Mouse (Mus musculus) olfactory bulb, adult 2 months (tissue): ENCODE results near the gene Trim80.

ENCODE experiments used
- CTCF ChIP-seq: fragments of 200-500 bp; IDR thresholded peaks from 2 replicates; pipeline ENCODE4 v1.5.1; 2012; ENCODE audit warnings: low read depth, mild to moderate bottlenecking, low read length, moderate library complexity; ENCODE audit not compliant: insufficient read depth
- POLR2A ChIP-seq: fragments of 200-500 bp; IDR thresholded peaks from 2 replicates; pipeline ENCODE4 v1.6.1; 2012; ENCODE audit warnings: mild to moderate bottlenecking, low read depth, low read length, moderate library complexity; ENCODE audit not compliant: insufficient read depth

GRCm38 (mm10) chr11:115456182-115456581, 15.8 kb downstream of the Trim80 start:
- TF ChIP-seq CTCF (no peak), POLR2A (no peak)
